Mouse (Mus musculus): Measurements from ENCODE around the gene Phlpp2.
"Not testable (repeated sequence)": the region's sequence is repeated elsewhere in the genome, so short reads cannot be mapped to it uniquely, and the experiment has no call there.

GRCm38 (mm10) chr8:109873800-109874199 is 5.5 kb downstream of the Phlpp2 start:
- not testable (repeated sequence) for TF ChIP-seq ZKSCAN1 (IDR thresholded peaks at IDR 0.05; ENCODE audit: low read depth, low read length); MEF2A (IDR thresholded peaks at IDR 0.05; ENCODE audit: extremely low read depth, insufficient replicate concordance, low read depth, low read length, poor library complexity, severe bottlenecking); TAL1 (IDR thresholded peaks at IDR 0.05; ENCODE audit: low read length); ZMIZ1 (IDR thresholded peaks at IDR 0.05; ENCODE audit: low read depth, low read length); POLR2A (IDR thresholded peaks at IDR 0.05; ENCODE audit: control insufficient read depth in 1 of 2, insufficient read depth in 1 of 2, low read depth in 1 of 2, low read length in 2 of 2, poor library complexity in 1 of 2); CHD1 (IDR thresholded peaks at IDR 0.05; ENCODE audit: low read depth, low read length); BHLHE40 (IDR thresholded peaks at IDR 0.05; ENCODE audit: borderline replicate concordance, low read depth, low read length)
- TF ChIP-seq EP300 (IDR thresholded peaks at IDR 0.05; ENCODE audit: low read depth in 1 of 2, low read length in 2 of 2): 0 out of 4 replicates have a peak, but pooled peaks of 1 of the 2 experiments have one; percentile 8
